Mouse (Mus musculus) limb, embryonic 13.5 days (tissue): ENCODE measurements at regions not wholly inside any gene's neighbourhood (a gene's known extent, or its start where the extent isn't known, plus 50 kb on each side); places are given as distances from the start of the nearest gene placed in this dataset.

Source experiments
- ATAC-seq: fragments of 200-750 bp; cut with Nextera tagmentation; 2 replicates; pipeline ENCODE4 v1.8.0; 2017; ENCODE audit warnings: low read depth, moderate number of reproducible peaks, moderate TSS enrichment; ENCODE audit not compliant: low FRiP score
- H3K27ac ChIP-seq: fragments of 300-500 bp; sonication (generic); 2 replicates; pipeline ENCODE4 v1.5.1; 2015; ENCODE audit warnings: inconsistent platforms, mild to moderate bottlenecking, moderate library complexity
- H3K27me3 ChIP-seq: fragments of 300-500 bp; sonication (generic); 2 replicates; pipeline ENCODE4 v1.6.1; 2015; ENCODE audit warnings: mild to moderate bottlenecking, inconsistent platforms
- H3K36me3 ChIP-seq: fragments of 300-500 bp; sonication (generic); 2 replicates; pipeline ENCODE4 v1.6.1; 2015; ENCODE audit warnings: inconsistent platforms, mild to moderate bottlenecking, moderate library complexity
- H3K4me1 ChIP-seq: fragments of 300-500 bp; sonication (generic); 2 replicates; pipeline ENCODE4 v1.6.1; 2015; ENCODE audit warnings: inconsistent platforms
- H3K4me2 ChIP-seq: fragments of 300-500 bp; sonication (generic); replicated peaks from 2 replicates; pipeline ENCODE4 v1.6.1; 2015; ENCODE audit warnings: inconsistent platforms, mild to moderate bottlenecking, moderate library complexity
- H3K4me3 ChIP-seq: fragments of 300-500 bp; sonication (generic); 2 replicates; pipeline ENCODE4 v1.5.1; 2015; ENCODE audit warnings: moderate library complexity, mild to moderate bottlenecking, inconsistent platforms
- H3K9ac ChIP-seq: fragments of 300-500 bp; sonication (generic); 2 replicates; pipeline ENCODE4 v1.6.1; 2015; ENCODE audit warnings: mild to moderate bottlenecking, inconsistent platforms
- H3K9me3 ChIP-seq: fragments of 300-500 bp; sonication (generic); 2 replicates; pipeline ENCODE4 v1.6.1; 2016; ENCODE audit warnings: inconsistent platforms
- WGBS: fragments of 180-500 bp; shearing (Covaris S2); methylation state at CpG from one replicate; pipeline ENCODE4 v1.1.7; 2015; 5-methylcytosine and 5-hydroxymethylcytosine counted together

DNA sequence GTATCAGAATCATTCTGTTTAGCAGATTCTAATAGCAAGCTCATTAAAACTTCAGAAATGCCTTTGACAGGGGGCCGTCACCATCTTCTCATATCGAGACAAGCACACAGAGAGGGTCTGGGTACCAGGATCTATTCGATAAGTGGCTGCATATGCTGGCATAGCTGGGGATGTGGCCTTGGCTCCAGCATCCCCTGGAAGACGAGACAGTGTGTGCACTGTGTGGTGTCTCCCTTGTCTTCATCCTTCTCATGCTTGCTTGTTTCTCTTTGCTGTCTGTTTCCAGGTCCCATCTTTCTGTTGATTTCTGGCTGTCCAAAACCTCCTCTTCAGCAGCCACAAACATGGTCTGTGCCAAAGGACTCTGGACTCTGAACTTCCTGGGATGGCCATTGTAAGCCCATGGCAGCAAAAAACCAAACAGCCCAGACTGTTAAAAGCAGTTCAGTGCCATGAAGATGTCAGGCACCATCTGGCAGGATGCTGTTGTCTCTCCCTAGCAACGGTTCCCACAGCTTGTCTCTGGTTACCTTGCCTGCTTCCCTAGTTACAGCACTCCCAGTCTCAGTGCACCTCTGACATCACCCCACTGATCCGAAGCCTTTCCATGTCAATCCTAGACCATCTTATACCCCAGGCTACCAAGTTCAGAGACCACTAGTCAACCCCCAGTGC, 56.5 kb downstream of the Kctd12 start:
- H3K9me3 ChIP-seq: no peaks in the 10 kb centered on the region
- peaks cover 12% of the 10 kb centered on the region for H3K4me1 ChIP-seq
- H3K9ac ChIP-seq: no peak overlapping the region
- H3K27ac ChIP-seq: no peak overlapping the region
- no peak overlapping the region for H3K4me3 ChIP-seq
- no peaks in the 10 kb centered on the region for H3K36me3 ChIP-seq
- ATAC-seq: no peak
- no peak overlapping the region for H3K4me2 ChIP-seq
- 73% methylated on average over 6 of the region's 6 CpGs for WGBS
- no peaks in the 10 kb centered on the region for H3K27me3 ChIP-seq

DNA sequence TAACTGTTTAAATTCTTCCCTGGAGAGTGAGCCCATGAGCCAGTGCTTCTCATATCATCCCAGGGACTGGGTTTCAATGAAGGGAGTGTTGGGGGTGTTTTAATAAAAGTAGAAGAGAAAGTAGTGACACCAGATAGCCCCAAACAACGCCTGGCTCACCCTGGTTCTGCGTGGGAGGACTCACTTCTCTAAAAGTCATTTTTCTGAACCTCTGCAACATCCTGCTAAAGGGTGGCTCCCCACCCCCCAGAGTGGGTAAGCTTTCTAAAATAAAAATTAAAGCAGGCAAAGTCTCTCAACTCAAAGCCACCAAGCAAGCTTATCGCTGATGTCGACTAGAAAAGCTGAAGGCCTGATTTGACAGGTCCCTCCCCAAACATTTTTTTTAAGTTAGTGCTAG, 57.8 kb downstream of the Kctd12 start:
- Histone ChIP-seq H3K27ac (no peak overlapping the region), H3K27me3 (no peaks in the 10 kb centered on the region), H3K4me3 (no peak overlapping the region), H3K4me1 (peaks cover 12% of the 10 kb centered on the region), H3K9me3 (no peaks in the 10 kb centered on the region), H3K36me3 (no peaks in the 10 kb centered on the region), H3K9ac (no peak overlapping the region), H3K4me2 (no peak overlapping the region)
- WGBS: 79% methylated on average over 4 of the region's 4 CpGs
- no peak for ATAC-seq

DNA sequence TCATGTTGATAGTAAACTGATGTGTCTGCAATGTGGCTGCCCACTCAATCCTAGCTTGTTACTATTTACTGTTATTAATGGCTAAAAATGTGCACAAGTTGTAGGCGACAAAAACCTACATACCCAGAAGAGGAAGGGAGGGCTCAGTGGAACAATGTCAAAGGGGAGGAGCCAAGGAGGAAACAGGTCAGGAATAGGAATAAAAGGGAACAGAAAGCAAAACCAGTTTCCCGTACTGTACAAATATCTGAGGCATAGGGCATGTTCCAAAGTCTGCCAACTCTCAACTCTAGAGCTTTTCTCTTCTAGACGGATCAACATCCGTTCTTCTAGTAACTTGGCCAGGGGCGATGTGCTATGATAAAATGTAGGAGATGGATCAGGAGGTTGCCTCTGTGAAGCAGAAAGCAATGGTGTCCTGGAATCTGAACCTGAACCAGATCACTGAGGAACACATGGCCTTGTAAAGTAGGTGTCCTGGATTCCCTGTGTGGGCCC, 59.9 kb downstream of the Kctd12 start:
- Histone ChIP-seq H3K9ac (no peak overlapping the region), H3K27ac (no peak overlapping the region), H3K4me1 (peaks cover 7% of the 10 kb centered on the region; the same call in 1 of the 2 replicates), H3K4me2 (no peak overlapping the region), H3K36me3 (no peaks in the 10 kb centered on the region), H3K9me3 (no peaks in the 10 kb centered on the region), H3K4me3 (no peak overlapping the region), H3K27me3 (no peaks in the 10 kb centered on the region)
- no peak for ATAC-seq
- WGBS: 82% methylated on average over 5 of the region's 5 CpGs

DNA sequence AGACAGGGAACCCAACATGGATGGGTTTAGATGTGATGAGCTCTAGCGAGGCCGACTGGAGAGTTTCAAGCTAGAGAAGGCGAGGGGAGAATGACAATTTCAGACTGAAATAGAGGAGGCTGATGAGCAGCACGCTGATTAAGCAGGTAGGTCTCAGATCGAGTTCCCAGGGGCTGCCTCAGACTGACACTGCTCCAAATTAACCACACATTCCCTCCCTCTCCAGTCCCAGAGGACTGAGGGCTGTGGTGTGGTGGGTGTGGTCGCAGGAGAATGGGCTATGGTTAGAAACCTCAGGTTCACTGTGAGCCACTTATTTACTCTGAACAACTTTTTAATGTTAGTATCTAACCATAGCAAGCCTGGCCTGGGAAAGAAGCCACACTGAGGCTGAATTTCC, 62.0 kb downstream of the Kctd12 start:
- H3K9me3 ChIP-seq: no peaks in the 10 kb centered on the region
- H3K27me3 ChIP-seq: no peaks in the 10 kb centered on the region
- H3K4me1 ChIP-seq: no peaks in the 10 kb centered on the region
- H3K36me3 ChIP-seq: no peaks in the 10 kb centered on the region
- no peak overlapping the region for H3K9ac ChIP-seq
- H3K4me3 ChIP-seq: no peak overlapping the region
- no peak overlapping the region for H3K27ac ChIP-seq
- no peak overlapping the region for H3K4me2 ChIP-seq
- ATAC-seq: no peak
- 74% methylated on average over 6 of the region's 6 CpGs for WGBS

DNA sequence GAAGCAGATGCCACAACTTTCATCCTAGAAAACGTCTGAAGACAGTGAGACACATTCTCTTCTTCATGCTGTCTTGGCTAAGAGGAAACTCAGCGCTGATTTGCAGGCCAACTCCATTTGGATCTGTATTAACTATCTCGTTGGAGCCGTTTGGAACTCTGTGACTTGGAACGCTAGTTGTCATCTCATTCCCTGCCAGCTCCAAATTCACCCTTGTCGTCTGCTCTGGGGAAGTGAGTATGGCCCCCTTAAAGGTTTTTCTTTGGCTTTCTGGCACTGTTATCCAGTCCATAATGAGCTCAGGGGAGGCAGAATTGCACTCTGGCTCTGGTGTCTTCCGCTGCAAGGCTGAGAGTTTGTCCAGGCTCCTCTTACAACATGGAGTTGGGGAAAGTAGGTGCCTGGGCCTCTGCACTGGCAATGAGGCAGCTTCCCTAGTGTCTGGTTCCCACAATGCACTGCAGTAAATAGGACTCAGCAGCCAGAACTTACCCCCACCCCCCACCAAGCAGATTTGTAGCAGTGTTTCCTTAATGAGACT, 63.1 kb downstream of the Kctd12 start:
- ATAC-seq: no peak
- Histone ChIP-seq H3K27ac (no peak overlapping the region), H3K27me3 (no peaks in the 10 kb centered on the region), H3K4me2 (no peak overlapping the region), H3K36me3 (no peaks in the 10 kb centered on the region), H3K4me1 (no peaks in the 10 kb centered on the region), H3K4me3 (no peak overlapping the region), H3K9ac (no peak overlapping the region), H3K9me3 (no peaks in the 10 kb centered on the region)
- WGBS: 74% methylated on average over 7 of the region's 7 CpGs

DNA sequence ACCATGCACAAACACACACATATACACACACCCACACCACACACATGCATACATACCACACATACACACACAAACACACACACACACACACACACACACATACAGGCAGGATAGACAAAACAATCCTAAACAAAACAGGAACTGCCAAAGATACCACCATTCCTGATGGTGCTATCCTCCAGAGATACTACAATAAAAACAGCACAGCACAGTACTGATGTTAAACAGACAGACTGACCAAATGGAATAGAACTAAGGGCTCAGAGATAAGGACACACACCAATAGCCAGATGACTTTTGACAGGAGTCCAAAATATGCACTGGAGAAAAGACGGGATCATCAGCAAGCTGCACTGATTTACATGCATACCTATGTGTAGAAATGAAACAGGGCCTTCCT, 64.5 kb downstream of the Kctd12 start:
- Histone ChIP-seq H3K4me3 (no peak overlapping the region), H3K4me1 (no peaks in the 10 kb centered on the region), H3K4me2 (no peak overlapping the region), H3K27me3 (no peaks in the 10 kb centered on the region), H3K27ac (no peak overlapping the region), H3K36me3 (no peaks in the 10 kb centered on the region), H3K9ac (no peak overlapping the region), H3K9me3 (no peaks in the 10 kb centered on the region)
- WGBS: 85% methylated on average over 1 of the region's 1 CpGs
- no peak for ATAC-seq

DNA sequence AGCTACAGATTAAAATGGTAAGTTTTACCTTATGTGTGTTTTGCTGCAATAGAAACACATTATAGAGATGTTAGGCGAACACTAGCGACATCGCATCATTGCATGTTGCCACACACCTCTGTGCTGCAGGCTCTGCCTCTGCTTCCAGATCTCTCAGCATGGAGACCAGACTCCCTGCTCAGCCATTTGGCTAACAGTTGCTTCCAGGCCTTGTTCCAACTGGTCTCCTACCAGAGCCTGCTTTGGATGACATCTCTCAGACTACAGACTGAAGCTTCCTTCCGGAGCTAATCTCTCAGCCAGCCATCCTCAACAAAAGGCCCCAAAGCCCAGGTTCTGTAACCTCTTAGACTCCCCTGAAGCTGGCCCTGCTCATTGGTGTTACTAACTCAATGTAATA, 66.5 kb downstream of the Kctd12 start:
- Histone ChIP-seq H3K9ac (no peak overlapping the region), H3K27me3 (no peaks in the 10 kb centered on the region), H3K27ac (no peak overlapping the region), H3K4me3 (no peak overlapping the region), H3K9me3 (no peaks in the 10 kb centered on the region), H3K4me1 (no peaks in the 10 kb centered on the region), H3K4me2 (no peak overlapping the region), H3K36me3 (no peaks in the 10 kb centered on the region)
- 83% methylated on average over 4 of the region's 4 CpGs for WGBS
- no peak for ATAC-seq

DNA sequence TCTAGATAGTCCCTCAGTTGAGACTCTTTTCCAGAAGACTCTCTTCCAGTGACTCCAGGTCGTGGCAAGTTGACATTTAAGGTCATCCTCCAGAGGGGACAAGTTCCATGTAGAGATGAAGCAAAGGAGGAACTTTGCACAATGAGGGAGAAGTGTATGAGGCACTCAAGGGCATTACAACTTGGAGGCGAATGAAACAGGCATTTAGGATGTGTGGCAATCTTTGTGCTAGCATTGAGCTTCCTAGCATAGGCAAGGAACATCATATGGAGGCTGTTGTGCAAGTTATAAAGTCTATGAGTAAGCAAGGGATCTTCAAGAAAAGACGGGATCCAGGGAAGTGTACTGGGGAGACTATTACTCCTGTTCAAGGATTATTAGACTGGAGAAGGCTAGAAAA, 70.9 kb downstream of the Kctd12 start:
- ATAC-seq: no peak
- Histone ChIP-seq H3K9ac (no peak overlapping the region), H3K9me3 (no peaks in the 10 kb centered on the region), H3K27me3 (no peaks in the 10 kb centered on the region), H3K27ac (no peak overlapping the region), H3K36me3 (no peaks in the 10 kb centered on the region), H3K4me3 (no peak overlapping the region), H3K4me1 (no peaks in the 10 kb centered on the region), H3K4me2 (no peak overlapping the region)
- WGBS: 74% methylated on average over 3 of the region's 3 CpGs

DNA sequence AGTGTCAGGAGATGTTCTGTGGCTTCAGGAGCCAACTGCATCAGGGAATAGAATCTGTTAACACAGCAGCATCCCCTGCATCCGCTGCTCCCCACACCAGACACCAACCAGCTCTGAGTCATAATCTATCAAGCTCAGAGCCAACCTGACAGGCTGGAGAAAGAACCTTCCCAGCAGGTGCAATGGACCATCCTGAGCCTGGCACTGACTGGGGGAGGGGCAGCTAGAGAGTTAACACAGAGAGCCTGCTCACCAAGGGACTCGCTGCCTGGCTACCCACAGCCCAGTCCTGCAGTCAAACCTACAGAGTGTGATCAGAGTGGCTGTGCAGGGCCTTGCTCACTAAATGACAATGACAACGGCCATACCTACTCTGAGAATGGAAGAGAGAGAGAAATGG, 73.4 kb downstream of the Kctd12 start:
- Histone ChIP-seq H3K36me3 (no peaks in the 10 kb centered on the region), H3K4me1 (no peaks in the 10 kb centered on the region), H3K9me3 (no peaks in the 10 kb centered on the region), H3K9ac (no peak overlapping the region), H3K4me2 (no peak overlapping the region), H3K4me3 (no peak overlapping the region), H3K27me3 (no peaks in the 10 kb centered on the region), H3K27ac (no peak overlapping the region)
- no peak for ATAC-seq
- WGBS: 78% methylated on average over 3 of the region's 3 CpGs

DNA sequence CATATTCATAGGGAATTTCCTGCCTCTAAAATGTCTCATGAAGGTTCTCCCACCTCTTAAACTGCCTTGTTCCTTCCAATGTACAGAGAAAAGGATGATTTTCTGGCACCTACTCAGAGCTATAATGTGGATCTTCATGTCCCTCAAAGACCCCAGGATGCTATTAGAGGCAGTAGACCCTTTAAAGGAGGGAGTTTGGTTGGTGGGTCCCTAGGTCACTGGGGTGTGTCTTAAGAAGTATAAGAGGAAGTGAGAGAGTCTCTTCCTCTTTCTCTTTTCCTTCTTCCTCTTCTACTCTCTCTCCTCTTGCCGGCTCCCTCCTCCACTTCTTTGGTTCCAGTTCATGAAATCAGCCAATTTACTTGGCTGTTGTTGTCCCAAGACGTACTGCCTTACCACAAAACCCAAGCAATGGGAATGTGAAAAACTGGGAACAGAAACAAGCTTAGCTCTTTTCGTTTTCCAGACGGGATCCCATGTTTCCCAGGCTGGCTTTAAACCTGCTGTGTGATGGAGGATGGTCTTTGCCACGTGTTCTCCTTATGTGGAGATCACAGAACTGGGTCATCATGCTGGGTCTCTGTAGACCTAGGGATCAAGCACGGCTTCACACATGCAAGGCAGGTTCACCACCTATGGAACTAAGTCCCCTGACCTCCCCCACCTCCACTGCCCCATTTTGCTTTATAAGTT, 74.9 kb downstream of the Kctd12 start:
- 79% methylated on average over 6 of the region's 6 CpGs for WGBS

DNA sequence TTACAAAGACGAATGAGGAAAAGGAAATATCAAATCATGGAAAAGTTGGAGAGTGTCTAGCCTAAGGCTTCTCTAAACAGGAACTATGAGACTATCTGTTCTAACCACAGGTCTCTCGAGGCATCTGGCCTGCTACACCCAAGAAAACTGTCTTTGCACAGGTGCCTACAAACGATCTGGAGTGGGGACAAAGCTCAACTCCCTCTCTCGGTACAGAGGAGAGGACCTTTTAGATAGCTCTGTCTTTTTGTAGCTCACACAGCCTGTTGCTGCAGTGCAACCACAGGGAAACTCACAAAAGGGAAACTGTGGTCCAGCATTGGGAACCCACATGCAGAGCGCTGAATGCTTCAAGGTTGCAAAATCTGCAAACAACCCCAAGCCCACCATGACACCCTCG, 75.6 kb downstream of the Kctd12 start:
- no peak overlapping the region for H3K27ac ChIP-seq
- no peak for ATAC-seq
- no peak overlapping the region for H3K4me3 ChIP-seq
- H3K27me3 ChIP-seq: no peaks in the 10 kb centered on the region
- no peaks in the 10 kb centered on the region for H3K36me3 ChIP-seq
- H3K9ac ChIP-seq: no peak overlapping the region
- WGBS: 75% methylated on average over 6 of the region's 6 CpGs
- peaks cover 8% of the 10 kb centered on the region; the same call in 1 of the 2 replicates for H3K4me1 ChIP-seq
- no peaks in the 10 kb centered on the region for H3K9me3 ChIP-seq
- no peak overlapping the region for H3K4me2 ChIP-seq

More for the DNA sequence above, 74.9 kb downstream of the Kctd12 start:
- no peak overlapping the region for H3K4me2 ChIP-seq
- H3K27ac ChIP-seq: no peak overlapping the region
- no peaks in the 10 kb centered on the region for H3K27me3 ChIP-seq
- H3K9ac ChIP-seq: no peak overlapping the region
- ATAC-seq: no peak
- no peaks in the 10 kb centered on the region for H3K36me3 ChIP-seq
- peaks cover 8% of the 10 kb centered on the region; the same call in 1 of the 2 replicates for H3K4me1 ChIP-seq
- H3K9me3 ChIP-seq: no peaks in the 10 kb centered on the region
- no peak overlapping the region for H3K4me3 ChIP-seq

DNA sequence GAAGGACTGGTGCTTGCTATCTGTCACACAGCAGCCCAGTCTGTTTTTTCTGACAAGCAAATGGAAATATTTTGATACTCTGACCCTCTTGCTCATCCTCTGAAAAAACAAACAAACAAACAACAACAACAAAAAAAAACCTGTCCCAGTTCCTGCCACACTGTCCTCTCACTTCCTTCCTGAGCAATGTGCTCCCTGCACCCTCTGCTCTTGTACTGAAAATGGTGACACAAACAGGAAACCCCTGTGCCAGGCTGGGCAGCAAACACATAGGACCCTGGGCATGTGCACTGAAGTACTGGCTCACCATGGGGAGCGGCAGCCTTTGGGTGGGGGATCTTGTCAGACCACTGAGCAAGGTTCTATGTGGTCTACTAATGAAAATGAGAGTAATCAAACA, 76.2 kb downstream of the Kctd12 start:
- Histone ChIP-seq H3K9ac (no peak overlapping the region), H3K4me1 (peaks cover 8% of the 10 kb centered on the region; the same call in 1 of the 2 replicates), H3K9me3 (no peaks in the 10 kb centered on the region), H3K4me3 (no peak overlapping the region), H3K36me3 (no peaks in the 10 kb centered on the region), H3K4me2 (no peak overlapping the region), H3K27ac (no peak overlapping the region), H3K27me3 (no peaks in the 10 kb centered on the region)
- WGBS: 96% methylated on average over 1 of the region's 1 CpGs
- no peak for ATAC-seq
